Mouse (Mus musculus) ES-E14 (cell line): ENCODE measurements around the gene Ubox5.

Experiments used
- HCFC1 ChIP-seq: IDR thresholded peaks from 2 replicates; pipeline ENCODE4 v1.6.1; 2012; ENCODE audit warnings: low read length, inconsistent platforms, borderline replicate concordance; ENCODE audit not compliant: insufficient read depth
- MAFK ChIP-seq: IDR thresholded peaks from 2 replicates; pipeline ENCODE4 v1.6.1; 2014; ENCODE audit warnings: mild to moderate bottlenecking, low read depth, low read length, inconsistent platforms; ENCODE audit not compliant: insufficient read depth
- ZC3H11A ChIP-seq: IDR thresholded peaks from 2 replicates; pipeline ENCODE4 v1.6.1; 2012; ENCODE audit warnings: low read depth, mild to moderate bottlenecking, inconsistent platforms, low read length, borderline replicate concordance
- ZNF384 ChIP-seq: IDR thresholded peaks from 2 replicates; pipeline ENCODE4 v1.6.1; 2012; ENCODE audit warnings: low read depth, low read length, inconsistent platforms

DNA sequence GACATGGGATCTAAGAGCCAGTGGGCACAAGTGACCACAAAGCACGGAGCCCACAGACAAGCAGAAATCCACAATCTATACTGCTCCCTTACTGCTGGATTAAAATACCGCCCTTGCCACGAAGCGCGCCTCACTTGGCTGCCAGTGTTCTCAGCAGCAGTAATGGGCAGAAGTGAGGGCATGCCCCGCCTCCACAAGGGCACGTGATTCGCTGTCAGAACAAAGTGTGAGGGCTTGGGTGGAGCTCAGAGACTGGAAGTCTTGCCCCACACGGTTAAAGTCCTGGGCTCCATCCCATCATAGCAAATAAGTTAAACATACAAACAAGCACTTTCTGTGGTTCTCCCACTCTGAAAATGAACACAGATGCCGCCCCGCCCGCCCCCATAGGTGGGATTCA, 52.2 kb downstream of the Ubox5 start:
- TF ChIP-seq ZNF384 (no peak), ZC3H11A (no peak), MAFK (no peak), HCFC1 (no peak)
